Mouse (Mus musculus) C2C12 (cell line): ENCODE results near the gene Klhl24.

Source experiments
- CEBPB ChIP-seq: IDR thresholded peaks from one replicate; pipeline ENCODE4 v1.6.1; 2011; ENCODE audit warnings: low read depth, mild to moderate bottlenecking, control low read depth, moderate library complexity
- CTCF ChIP-seq: IDR thresholded peaks from one replicate; pipeline ENCODE4 v1.5.1; 2011; ENCODE audit not compliant: control insufficient read depth, insufficient read depth, insufficient read length
- MYOD1 ChIP-seq: IDR thresholded peaks from one replicate; pipeline ENCODE4 v1.6.1; 2011; ENCODE audit warnings: low read depth; ENCODE audit not compliant: control insufficient read depth, insufficient read length
- USF1 ChIP-seq: IDR thresholded peaks from one replicate; pipeline ENCODE4 v1.6.1; 2011; ENCODE audit warnings: low read depth, mild to moderate bottlenecking, control low read depth, moderate library complexity

DNA sequence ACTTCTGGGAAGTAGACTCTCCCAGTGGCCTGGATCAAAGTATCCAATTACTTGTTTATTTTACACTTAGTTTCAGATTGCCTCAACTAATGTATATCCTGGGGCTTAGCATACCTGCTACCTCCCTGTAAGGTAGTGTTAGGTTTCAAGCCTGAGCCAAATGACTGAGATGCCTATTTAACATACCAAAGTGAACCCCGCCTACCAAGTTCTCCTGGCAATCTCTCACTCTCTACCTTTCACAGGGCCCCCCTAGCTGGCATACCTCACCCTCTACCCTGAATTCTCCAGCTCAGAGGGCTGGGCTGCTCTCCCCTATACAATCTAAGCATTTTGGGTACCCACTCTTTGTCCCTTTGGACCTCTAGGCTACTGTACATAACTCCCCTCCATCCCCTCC is 24.6 kb upstream of the Klhl24 start:
- TF ChIP-seq CTCF (no peak), CEBPB (no peak), MYOD1 (no peak), USF1 (no peak)
